Mouse (Mus musculus): ENCODE measurements around the gene Gse1. TPM values are rescaled to one million over a fixed set of nuclear protein-coding genes. Genes with fewer than 3 reads are reported as not detected.

The Gse1 gene
- total RNA-seq, 4 experiments from 2014 or later, result 114 to 136 (median 127) TPM

GRCm38 (mm10) chr8:120530954-120531656 lies 302.8 kb downstream of the Gse1 start:
- no peak for DNase-seq (ENCODE audit: low spot score in 2 of 2)

GRCm38 (mm10) chr8:120531775-120532516 lies 303.7 kb downstream of the Gse1 start:
- no peak for DNase-seq (ENCODE audit: low spot score in 2 of 2)

- DNase-seq (ENCODE audit: low spot score in 2 of 2), result no peak
Observed at GRCm38 (mm10) chr8:120532517-120533215, 304.4 kb downstream of the Gse1 start.

GRCm38 (mm10) chr8:120533380-120533779 lies 305.1 kb downstream of the Gse1 start:
- no peak for DNase-seq (ENCODE audit: low spot score in 2 of 2)

GRCm38 (mm10) chr8:120534080-120534479 lies 305.8 kb downstream of the Gse1 start:
- no peak for DNase-seq (ENCODE audit: low spot score in 2 of 2)

GRCm38 (mm10) chr8:120534504-120535368 lies 306.5 kb downstream of the Gse1 start:
- DNase-seq (ENCODE audit: low spot score in 2 of 2), result peak; percentile 78 to 79

GRCm38 (mm10) chr8:120535452-120536305 lies 307.4 kb downstream of the Gse1 start:
- DNase-seq (ENCODE audit: low spot score in 2 of 2), result peak in 1 of 2 experiments; percentile 70

- peak in 1 of 2 experiments; percentile 65 for DNase-seq (ENCODE audit: low spot score in 2 of 2)
Observed at GRCm38 (mm10) chr8:120536306-120537206, 308.3 kb downstream of the Gse1 start.

GRCm38 (mm10) chr8:120537207-120537817 lies 309.1 kb downstream of the Gse1 start:
- DNase-seq (ENCODE audit: low spot score in 2 of 2), result no peak

GRCm38 (mm10) chr8:120537818-120538396 lies 309.7 kb downstream of the Gse1 start:
- DNase-seq (ENCODE audit: low spot score in 2 of 2), result peak in 1 of 2 experiments; percentile 69

- DNase-seq (ENCODE audit: low spot score in 2 of 2), result peak in 1 of 2 experiments; percentile 61
Observed at GRCm38 (mm10) chr8:120538397-120539240, 310.4 kb downstream of the Gse1 start.

GRCm38 (mm10) chr8:120539381-120539774 lies 311.1 kb downstream of the Gse1 start:
- no peak for DNase-seq (ENCODE audit: low spot score in 2 of 2)

- DNase-seq (ENCODE audit: low spot score in 2 of 2), result no peak
Observed at GRCm38 (mm10) chr8:120539775-120540625, 311.7 kb downstream of the Gse1 start.

- no peak for DNase-seq (ENCODE audit: low spot score in 2 of 2)
Observed at GRCm38 (mm10) chr8:120542995-120543394, 314.7 kb downstream of the Gse1 start.

- DNase-seq (ENCODE audit: low spot score in 2 of 2), result no peak
Observed at GRCm38 (mm10) chr8:120543416-120544055, 315.3 kb downstream of the Gse1 start.

- no peak for DNase-seq (ENCODE audit: low spot score in 2 of 2)
Observed at GRCm38 (mm10) chr8:120544155-120544554, 315.9 kb downstream of the Gse1 start.
